Mouse (Mus musculus) neutrophil, adult 5-6 weeks (primary cell): ENCODE results near the gene Arhgef33. TPM values are rescaled to one million over a fixed set of nuclear protein-coding genes. Genes with fewer than 3 reads are reported as not detected.
"Not testable (repeated sequence)": the region's sequence is repeated elsewhere in the genome, so short reads cannot be mapped to it uniquely, and the experiment has no call there.

Experiments used
- ATAC-seq: fragments of 151-379, 151-347 bp; 2 replicates; pipeline ENCODE4 v1.8.0; 2017; ENCODE audit warnings: mild to moderate bottlenecking, moderate TSS enrichment; ENCODE audit not compliant: insufficient number of reproducible peaks, poor library complexity, low FRiP score, severe bottlenecking; ENCODE audit errors: extremely low read depth
- total RNA-seq: library from RNA; stranded (forward); fragments of 200-1000 nt; gene quantifications from 2 replicates; pipeline ENCODE4 v1.2.3, GENCODE M21; 2017

The Arhgef33 gene
- total RNA-seq, 1 experiment from 2014 or later = not detected

GRCm38 (mm10) chr17:80326431-80326830 lies 19.2 kb downstream of the Arhgef33 start:
- ATAC-seq = no peak

- 0 out of 2 replicates have a peak, but pooled peaks have one; percentile 19 for ATAC-seq
Measured at GRCm38 (mm10) chr17:80332386-80332785, 25.2 kb downstream of the Arhgef33 start.

GRCm38 (mm10) chr17:80345277-80345676 lies 38.1 kb downstream of the Arhgef33 start:
- no peak for ATAC-seq

- ATAC-seq = no peak
Measured at GRCm38 (mm10) chr17:80346591-80347125, 39.5 kb downstream of the Arhgef33 start.

GRCm38 (mm10) chr17:80347234-80347633 lies 40.0 kb downstream of the Arhgef33 start:
- no peak for ATAC-seq

- ATAC-seq = no peak
Measured at GRCm38 (mm10) chr17:80360245-80360644, 53.0 kb downstream of the Arhgef33 start.

- no peak for ATAC-seq
Measured at GRCm38 (mm10) chr17:80367276-80367675, 60.1 kb downstream of the Arhgef33 start.

GRCm38 (mm10) chr17:80368606-80369005 lies 61.4 kb downstream of the Arhgef33 start:
- ATAC-seq = peak; percentile 27

- ATAC-seq = peak; percentile 48; the same call in 1 of the 2 replicates
Measured at GRCm38 (mm10) chr17:80372989-80373725, 66.0 kb downstream of the Arhgef33 start, which contains the start of gene Gm10190. Gm10190 (minus strand) TSS chr17:80373541.

GRCm38 (mm10) chr17:80373726-80374096 lies 66.5 kb downstream of the Arhgef33 start:
- no peak for ATAC-seq

- not testable (repeated sequence) for ATAC-seq
Measured at GRCm38 (mm10) chr17:80378386-80378785, 71.2 kb downstream of the Arhgef33 start.

- no peak for ATAC-seq
Measured at GRCm38 (mm10) chr17:80385671-80386070, 78.5 kb downstream of the Arhgef33 start.

- ATAC-seq = no peak
Measured at GRCm38 (mm10) chr17:80390024-80390423, 82.8 kb downstream of the Arhgef33 start.

GRCm38 (mm10) chr17:80391423-80392403 lies 84.5 kb downstream of the Arhgef33 start:
- peak; percentile 96 for ATAC-seq

- ATAC-seq = no peak
Measured at GRCm38 (mm10) chr17:80398243-80398642, 91.0 kb downstream of the Arhgef33 start.

GRCm38 (mm10) chr17:80411182-80411581 lies 104.0 kb downstream of the Arhgef33 start:
- no peak for ATAC-seq

- ATAC-seq = no peak
Measured at GRCm38 (mm10) chr17:80418572-80419210, 111.5 kb downstream of the Arhgef33 start.

GRCm38 (mm10) chr17:80420998-80421397 lies 113.8 kb downstream of the Arhgef33 start:
- no peak for ATAC-seq

GRCm38 (mm10) chr17:80426171-80426570 lies 119.0 kb downstream of the Arhgef33 start:
- no peak for ATAC-seq
